Mouse (Mus musculus) hindbrain, embryonic 11.5 days (tissue): ENCODE data around the gene Itpka. TPM values are rescaled to one million over a fixed set of nuclear protein-coding genes. Genes with fewer than 3 reads are reported as not detected.
"Not testable (repeated sequence)": the region's sequence is repeated elsewhere in the genome, so short reads cannot be mapped to it uniquely, and the experiment has no call there.

ENCODE experiments used
- ATAC-seq: fragments of 200-750 bp; cut with Nextera tagmentation; 2 replicates; pipeline ENCODE4 v1.8.0; 2017; ENCODE audit warnings: mild to moderate bottlenecking, moderate TSS enrichment, moderate library complexity; ENCODE audit not compliant: low FRiP score
- DNase-seq: peaks from one replicate; pipeline ENCODE4 v3.0.0-alpha.2; 2015; ENCODE audit warnings: low spot score
- H3K27ac ChIP-seq: fragments of 300-500 bp; sonication (generic); 2 replicates; pipeline ENCODE4 v1.5.1; 2014; ENCODE audit warnings: mild to moderate bottlenecking, low read depth, low read length
- H3K27me3 ChIP-seq: fragments of 300-500 bp; sonication (generic); 2 replicates; pipeline ENCODE4 v1.6.1; 2014; ENCODE audit warnings: mild to moderate bottlenecking, low read length, moderate library complexity, mixed read lengths; ENCODE audit not compliant: control insufficient read depth, insufficient read depth
- H3K36me3 ChIP-seq: fragments of 300-500 bp; sonication (generic); 2 replicates; pipeline ENCODE4 v1.6.1; 2014; ENCODE audit warnings: mild to moderate bottlenecking, low read length, moderate library complexity, mixed read lengths; ENCODE audit not compliant: control insufficient read depth, insufficient read depth
- H3K4me1 ChIP-seq: fragments of 300-500 bp; sonication (generic); replicated peaks from 2 replicates; pipeline ENCODE4 v1.6.1; 2014; ENCODE audit warnings: low read length, mixed read lengths; ENCODE audit not compliant: control insufficient read depth, insufficient read depth
- H3K4me2 ChIP-seq: fragments of 300-500 bp; sonication (generic); replicated peaks from 2 replicates; pipeline ENCODE4 v1.6.1; 2014; ENCODE audit warnings: mild to moderate bottlenecking, low read depth, low read length
- H3K4me3 ChIP-seq: fragments of 300-500 bp; sonication (generic); 2 replicates; pipeline ENCODE4 v1.5.1; 2014; ENCODE audit warnings: low read depth, low read length
- H3K9ac ChIP-seq: fragments of 300-500 bp; sonication (generic); 2 replicates; pipeline ENCODE4 v1.6.1; 2014; ENCODE audit warnings: low read depth, low read length
- H3K9me3 ChIP-seq: fragments of 300-500 bp; sonication (generic); 2 replicates; pipeline ENCODE4 v1.6.1; 2016; ENCODE audit warnings: low read length; ENCODE audit not compliant: control insufficient read depth
- WGBS: fragments of 180-500 bp; shearing (Covaris S2); extraction: QIAGEN DNeasy Blood & Tissue Kit; methylation state at CpG from one replicate; pipeline ENCODE4 v1.1.7; 2014; 5-methylcytosine and 5-hydroxymethylcytosine counted together
- polyA plus RNA-seq: library from polyadenylated mRNA; unstranded; fragments of >200 nt; fragmentation: Nextera tagmentation; extraction: Ambion mirVana; gene quantifications from 2 replicates; pipeline ENCODE4 v1.2.1, GENCODE M21; 2014

Itpka gene
- polyA plus RNA-seq = 0.60 and 0.89 TPM in 2 replicates

DNA sequence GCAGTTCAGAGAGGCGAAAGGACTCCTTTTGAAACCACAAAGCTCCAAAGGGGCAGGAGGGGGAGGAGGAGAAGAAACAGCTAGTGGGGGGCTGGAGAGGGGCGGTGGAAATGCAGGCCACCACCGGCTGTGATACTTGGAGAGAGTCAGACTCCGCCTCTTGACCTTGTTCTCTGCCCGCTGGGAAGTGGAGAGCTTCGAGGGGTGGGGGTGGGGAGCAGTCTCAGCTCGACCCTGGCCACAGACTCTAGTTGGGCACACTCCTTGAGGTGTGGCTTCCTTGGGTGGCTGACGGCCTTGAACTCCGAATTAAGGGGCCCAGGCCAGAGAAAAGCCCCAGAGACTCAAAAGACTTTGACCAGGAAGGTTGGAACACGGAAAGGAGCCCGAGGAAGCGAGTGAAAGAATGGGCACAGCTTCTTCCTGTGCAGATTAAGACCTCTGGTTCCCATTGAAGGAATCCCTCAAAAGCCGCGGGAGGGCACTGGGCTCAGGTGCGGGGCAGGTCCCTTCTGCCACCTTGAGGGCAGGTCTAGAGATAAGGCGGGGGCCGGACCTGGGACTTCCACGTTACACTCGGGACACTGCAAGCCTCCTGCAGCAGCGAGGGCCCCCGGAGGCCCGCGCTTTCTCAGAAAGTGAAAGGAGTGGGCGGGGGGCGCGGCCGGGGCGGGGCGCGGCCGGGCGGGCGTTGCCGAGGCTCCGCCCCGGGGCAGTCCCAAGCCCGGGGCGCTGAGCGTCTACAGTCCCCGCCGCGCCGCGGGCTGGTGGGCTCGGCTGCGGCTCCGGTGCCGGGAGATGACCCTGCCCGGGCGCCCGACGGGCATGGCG lies at the start of gene Itpka:
Itpka (plus strand) TSS at position 757 of the 831 bp plus-strand sequence.
- H3K4me3 ChIP-seq = peak within 1 kb of the TSS; percentile 45
- H3K27me3 ChIP-seq = peaks cover 37% of the 10 kb centered on the region
- H3K4me2 ChIP-seq = peak within 1 kb of the TSS; percentile 88
- 0% methylated on average over 43 of the region's 53 CpGs for WGBS
- H3K27ac ChIP-seq = peak within 1 kb of the TSS; percentile 51; the same call in 1 of the 2 replicates
- peak within 1 kb of the TSS; percentile 51 for H3K9ac ChIP-seq
- ATAC-seq = peak; percentile 84
- DNase-seq = peak; percentile 84
- H3K36me3 ChIP-seq = no peaks in the 10 kb centered on the region
- peaks cover 19% of the 10 kb centered on the region for H3K4me1 ChIP-seq
- H3K9me3 ChIP-seq = no peaks in the 10 kb centered on the region

DNA sequence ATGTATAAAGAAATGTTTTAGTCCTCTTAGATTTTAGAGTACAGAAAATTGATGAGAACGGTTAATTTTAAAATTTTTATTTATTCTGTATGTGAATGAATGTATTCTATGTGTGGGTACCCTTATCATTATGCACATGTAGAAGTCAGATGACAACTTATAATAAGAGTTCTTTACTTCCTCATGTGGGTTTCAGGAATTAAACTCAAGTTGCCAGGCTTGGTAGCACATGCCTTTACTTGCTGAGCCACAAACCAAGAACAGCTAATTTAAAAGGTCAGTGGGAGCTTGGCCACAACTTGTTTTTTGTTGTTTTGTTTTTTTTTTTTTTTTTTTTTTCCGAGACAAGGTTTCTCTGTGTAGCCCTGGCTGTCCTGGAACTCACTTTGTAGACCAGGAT lies 47.3 kb upstream of the Itpka start:
- no peak for ATAC-seq
- Histone ChIP-seq H3K9me3 (no peaks in the 10 kb centered on the region), H3K27ac (no peak overlapping the region), H3K36me3 (no peaks in the 10 kb centered on the region), H3K27me3 (no peaks in the 10 kb centered on the region), H3K4me2 (no peak overlapping the region), H3K4me3 (no peak overlapping the region), H3K4me1 (no peaks in the 10 kb centered on the region), H3K9ac (no peak overlapping the region)
- 89% methylated on average over 2 of the region's 2 CpGs for WGBS
- no peak for DNase-seq

DNA sequence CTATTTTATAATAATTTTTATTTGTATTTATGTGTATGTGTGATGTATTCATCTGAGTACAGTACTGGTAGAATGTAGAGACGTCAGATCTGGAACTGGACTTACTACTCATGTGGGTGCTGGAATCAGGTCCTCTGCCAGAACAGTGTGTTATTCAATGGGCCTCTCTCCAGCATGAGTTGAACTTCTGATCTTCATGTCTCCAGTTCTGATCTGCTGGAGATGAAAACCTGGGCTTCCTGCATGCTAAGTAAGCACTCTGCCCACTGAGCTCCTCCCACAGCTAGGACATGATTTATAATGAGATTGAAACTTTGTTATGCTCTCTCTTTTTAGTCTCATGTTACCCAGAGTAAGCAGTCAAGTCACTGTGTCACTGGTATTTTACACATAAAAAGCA lies 46.0 kb upstream of the Itpka start:
- H3K27me3 ChIP-seq = no peaks in the 10 kb centered on the region
- H3K4me2 ChIP-seq = no peak overlapping the region
- DNase-seq (no peak), ATAC-seq (no peak)
- WGBS = 86% methylated on average over 1 of the region's 1 CpGs
- no peaks in the 10 kb centered on the region for H3K4me1 ChIP-seq
- H3K36me3 ChIP-seq = no peaks in the 10 kb centered on the region
- no peak overlapping the region for H3K27ac ChIP-seq
- H3K4me3 ChIP-seq = no peak overlapping the region
- H3K9me3 ChIP-seq = no peaks in the 10 kb centered on the region
- no peak overlapping the region for H3K9ac ChIP-seq

DNA sequence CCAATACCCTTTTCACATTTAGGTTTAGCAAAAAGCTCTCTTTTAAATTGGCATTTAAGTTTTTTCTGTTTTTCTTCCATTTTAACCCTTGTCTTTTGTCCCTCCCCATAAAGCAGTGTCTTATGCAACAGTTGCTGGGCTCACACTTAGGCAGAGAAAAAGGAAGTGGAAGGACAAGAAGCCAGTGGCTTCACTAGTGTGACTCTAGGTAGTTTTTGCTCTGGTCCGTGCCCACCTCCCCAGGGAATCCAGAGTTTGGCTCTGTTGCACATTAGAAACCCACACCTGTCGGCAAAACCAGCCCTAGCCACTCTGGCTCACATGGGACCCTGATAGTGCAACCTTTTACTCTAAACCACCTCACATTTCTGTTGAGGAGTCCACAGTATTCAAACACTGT lies 43.7 kb upstream of the Itpka start:
- no peaks in the 10 kb centered on the region for H3K27me3 ChIP-seq
- no peaks in the 10 kb centered on the region for H3K9me3 ChIP-seq
- H3K4me3 ChIP-seq = no peak overlapping the region
- no peak overlapping the region for H3K9ac ChIP-seq
- no peak for ATAC-seq
- H3K36me3 ChIP-seq = no peaks in the 10 kb centered on the region
- no peak overlapping the region for H3K4me2 ChIP-seq
- no peak for DNase-seq
- H3K27ac ChIP-seq = no peak overlapping the region
- 90% methylated on average over 2 of the region's 2 CpGs for WGBS
- no peaks in the 10 kb centered on the region for H3K4me1 ChIP-seq

DNA sequence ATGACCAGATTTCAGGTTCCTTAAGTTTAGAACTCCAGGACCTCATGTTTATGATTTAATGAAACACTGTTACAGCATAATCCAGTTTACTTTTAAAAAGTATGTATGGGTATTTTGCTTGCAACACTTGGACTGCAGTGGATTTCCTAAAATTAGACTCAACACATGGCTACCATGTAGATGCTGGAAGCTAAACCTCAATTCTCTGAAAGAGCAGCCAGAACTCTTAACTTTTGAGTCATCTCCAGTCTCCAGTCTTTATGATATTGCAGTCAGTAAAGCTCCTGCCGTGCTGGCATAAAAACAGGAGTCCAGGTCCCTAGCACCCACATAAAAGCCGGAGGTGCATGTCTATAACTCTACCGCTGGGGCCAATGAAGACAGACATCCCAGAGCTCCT lies 42.2 kb upstream of the Itpka start:
- DNase-seq (no peak), ATAC-seq (no peak)
- Histone ChIP-seq H3K27me3 (no peaks in the 10 kb centered on the region), H3K27ac (no peak overlapping the region), H3K36me3 (no peaks in the 10 kb centered on the region), H3K9me3 (no peaks in the 10 kb centered on the region), H3K9ac (no peak overlapping the region), H3K4me2 (no peak overlapping the region), H3K4me1 (no peaks in the 10 kb centered on the region), H3K4me3 (no peak overlapping the region)
- 98% methylated on average over 3 of the region's 3 CpGs for WGBS

DNA sequence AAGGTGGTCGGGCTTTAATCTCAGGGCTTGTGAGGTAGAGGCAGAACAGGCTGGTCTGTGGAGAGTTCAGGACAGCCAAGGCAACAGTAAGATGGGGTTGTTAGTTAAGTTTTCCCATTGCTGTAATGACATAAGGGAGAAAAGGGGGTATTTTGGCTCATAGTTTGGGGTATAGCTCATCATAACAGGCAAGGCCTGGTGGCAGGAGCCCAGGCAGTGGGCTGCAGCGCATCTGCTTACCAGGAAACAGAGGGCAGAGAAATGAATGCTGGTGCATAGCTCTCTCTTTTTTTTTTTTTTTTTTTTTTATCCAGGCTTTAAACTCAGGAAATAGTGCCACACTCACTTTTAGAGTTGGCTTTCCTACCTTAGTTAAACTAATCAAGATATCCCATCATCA lies 39.0 kb upstream of the Itpka start:
- no peak overlapping the region for H3K4me2 ChIP-seq
- no peaks in the 10 kb centered on the region for H3K9me3 ChIP-seq
- DNase-seq (no peak), ATAC-seq (no peak)
- H3K27me3 ChIP-seq = no peaks in the 10 kb centered on the region
- no peak overlapping the region for H3K4me3 ChIP-seq
- no peak overlapping the region for H3K9ac ChIP-seq
- peaks cover 3% of the 10 kb centered on the region; the same call in 1 of the 2 replicates for H3K36me3 ChIP-seq
- WGBS = 98% methylated on average over 2 of the region's 2 CpGs
- H3K27ac ChIP-seq = no peak overlapping the region
- no peaks in the 10 kb centered on the region for H3K4me1 ChIP-seq

DNA sequence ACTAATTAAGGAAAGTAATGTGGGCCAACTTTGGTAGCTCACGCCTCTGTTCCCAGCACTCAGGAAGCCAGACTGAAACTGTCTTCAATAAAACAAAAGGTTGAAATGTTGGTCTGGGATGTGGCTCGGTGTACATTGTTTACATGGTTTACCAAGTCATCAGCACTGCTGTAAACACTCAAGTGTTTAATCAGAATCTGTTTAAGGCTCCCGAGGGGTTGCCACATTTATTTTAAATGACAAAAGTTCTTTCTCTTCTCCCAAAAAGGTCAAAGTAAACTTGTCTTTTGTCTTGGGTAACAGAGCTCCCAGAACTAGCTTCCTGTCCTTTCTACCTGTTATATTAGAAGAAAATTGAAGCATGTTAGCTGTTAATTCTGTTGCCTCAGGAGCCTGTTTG lies 34.5 kb upstream of the Itpka start:
- no peak for DNase-seq

DNA sequence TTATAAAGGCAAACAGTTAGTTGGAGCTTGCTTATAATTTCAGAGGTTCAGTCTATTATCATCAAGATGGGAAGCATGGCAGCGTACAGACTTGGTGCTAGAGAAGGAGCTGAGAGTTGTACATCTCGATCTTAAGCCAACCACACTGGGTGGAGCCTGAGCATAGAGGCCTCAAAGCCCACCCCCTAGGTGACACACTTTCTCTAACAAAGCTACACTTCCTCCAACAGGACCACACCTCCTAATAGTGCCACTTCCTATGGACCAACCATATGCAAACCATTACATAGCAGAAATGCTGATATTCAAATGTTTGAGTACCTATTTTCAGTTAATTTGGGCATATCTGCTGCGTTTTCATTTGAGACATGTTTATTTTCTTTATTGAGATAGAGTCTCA lies 32.1 kb upstream of the Itpka start:
- Histone ChIP-seq H3K9ac (no peak overlapping the region), H3K36me3 (peaks cover 5% of the 10 kb centered on the region; the same call in 1 of the 2 replicates), H3K9me3 (no peaks in the 10 kb centered on the region), H3K4me3 (no peak overlapping the region), H3K27ac (no peak overlapping the region), H3K27me3 (no peaks in the 10 kb centered on the region), H3K4me2 (no peak overlapping the region), H3K4me1 (no peaks in the 10 kb centered on the region)
- DNase-seq (no peak), ATAC-seq (no peak)
- WGBS = 91% methylated on average over 3 of the region's 3 CpGs

More for the DNA sequence above, 34.5 kb upstream of the Itpka start:
- no peak overlapping the region for H3K27ac ChIP-seq
- WGBS = 83% methylated on average over 3 of the region's 3 CpGs
- ATAC-seq = no peak
- H3K36me3 ChIP-seq = peaks cover 5% of the 10 kb centered on the region; the same call in 1 of the 2 replicates
- no peaks in the 10 kb centered on the region for H3K4me1 ChIP-seq
- H3K27me3 ChIP-seq = no peaks in the 10 kb centered on the region
- no peak overlapping the region for H3K4me2 ChIP-seq
- no peaks in the 10 kb centered on the region for H3K9me3 ChIP-seq
- H3K9ac ChIP-seq = no peak overlapping the region
- no peak overlapping the region for H3K4me3 ChIP-seq

DNA sequence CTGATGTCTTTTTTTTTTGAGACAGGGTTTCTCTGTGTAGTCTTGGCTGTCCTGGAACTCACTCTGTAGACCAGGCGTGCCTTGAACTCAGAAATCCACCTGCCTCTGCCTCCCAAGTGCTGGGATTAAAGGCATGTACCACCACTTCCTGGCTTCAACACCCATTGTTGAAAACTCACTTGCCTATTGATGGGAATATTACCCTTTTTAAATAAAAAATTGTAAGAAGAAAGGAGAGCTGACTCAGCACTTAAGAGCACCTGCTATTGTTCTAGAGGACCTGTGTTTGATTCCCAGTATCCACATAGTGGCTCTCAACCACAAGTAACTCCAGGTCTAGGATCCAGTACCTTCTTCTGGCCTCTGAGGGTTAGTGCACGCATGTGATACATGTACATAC lies 26.3 kb upstream of the Itpka start:
- WGBS = 88% methylated on average over 2 of the region's 2 CpGs
- not testable (repeated sequence) for H3K9ac ChIP-seq, ATAC-seq, H3K27me3 ChIP-seq, H3K4me2 ChIP-seq, H3K9me3 ChIP-seq, H3K27ac ChIP-seq, H3K4me1 ChIP-seq, H3K4me3 ChIP-seq, H3K36me3 ChIP-seq, DNase-seq
